Mouse (Mus musculus): ENCODE measurements around the gene Dlgap1. TPM values are rescaled to one million over a fixed set of nuclear protein-coding genes. Genes with fewer than 3 reads are reported as not detected.
A peak's percentile ranks its signal among the peaks of the same experiment; 100 is the strongest.

Gene Dlgap1
- 11.6 and 20.8 TPM in 2 replicates for polyA plus RNA-seq (2014; fragmentation: Nextera tagmentation; extraction: Ambion mirVana)

DNA sequence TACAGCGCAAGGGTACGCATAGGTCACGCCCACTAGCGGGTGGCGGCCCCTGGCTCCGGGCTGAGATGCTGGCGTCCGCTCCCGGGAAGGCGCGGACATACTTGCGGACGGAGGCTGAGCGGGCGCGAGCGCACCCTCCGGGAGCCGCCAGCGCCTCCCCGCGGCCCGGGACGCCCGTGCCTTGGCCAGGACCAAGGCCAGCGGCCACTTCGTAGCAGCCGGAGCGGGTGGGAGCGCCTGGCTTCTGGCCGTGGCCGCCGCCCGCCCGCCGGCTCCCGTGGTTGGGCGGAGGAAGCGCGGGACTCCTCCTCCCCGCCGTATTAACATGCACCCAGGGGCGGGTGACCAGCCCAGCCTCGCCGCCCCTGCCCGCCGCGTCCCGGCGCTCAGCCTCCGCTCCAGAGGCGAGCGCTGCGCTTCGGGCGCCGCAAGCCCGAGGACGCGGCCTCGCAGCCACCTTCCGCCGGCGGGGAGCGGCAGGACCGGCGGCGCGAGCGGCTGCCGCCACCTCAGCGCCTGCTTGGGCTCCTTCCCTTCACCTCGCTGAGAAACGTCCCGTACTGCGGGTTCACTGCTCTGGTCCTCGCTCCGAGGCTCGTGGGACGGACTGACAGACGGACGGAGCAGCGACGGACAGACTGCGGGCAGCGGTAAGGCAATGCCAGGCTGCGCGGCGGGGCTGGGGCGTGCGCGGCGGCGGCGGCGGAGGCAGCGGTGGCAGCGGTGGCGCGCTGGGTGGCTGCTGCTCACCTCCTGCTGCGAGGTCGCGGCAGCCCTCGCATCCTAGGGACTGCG is at the start of gene Dlgap1:
Dlgap1 (plus strand) TSS at position 53 of the 795 bp plus-strand sequence.
- H3K4me3 ChIP-seq (ENCODE audit: low read depth, low read length): peak within 1 kb of the TSS; percentile 68
- WGBS: under 1% methylated on average over 96 of the region's 105 CpGs

DNA sequence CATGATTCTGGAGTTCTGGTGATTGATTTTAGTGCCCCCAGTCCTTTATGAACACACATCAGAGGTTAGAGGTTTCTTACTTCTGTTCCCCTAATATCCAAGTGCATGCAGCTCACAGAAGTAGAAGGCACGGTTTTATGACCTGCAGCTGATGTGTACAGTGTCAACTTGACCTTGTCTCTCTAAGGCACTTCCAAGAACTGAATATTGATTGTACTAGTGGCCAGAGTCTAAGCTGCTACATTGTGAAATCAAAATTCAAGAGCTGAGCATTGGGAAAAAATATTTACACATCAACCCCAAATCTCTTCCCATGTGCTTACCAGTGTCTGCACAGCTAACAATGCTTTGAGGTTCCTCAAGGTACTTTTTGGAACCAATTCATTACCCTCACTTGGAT is 13.9 kb upstream of the Dlgap1 start:
- Histone ChIP-seq H3K4me2 (ENCODE audit: low read length) (no peak overlapping the region), H3K27me3 (replicated peaks; ENCODE audit: control insufficient read depth, insufficient read depth, low read length) (no peaks in the 10 kb centered on the region), H3K9me3 (replicated peaks; ENCODE audit: control insufficient read depth, low read length) (no peaks in the 10 kb centered on the region), H3K27ac (ENCODE audit: low read depth, low read length) (no peak overlapping the region), H3K9ac (ENCODE audit: low read length) (no peak overlapping the region), H3K4me1 (ENCODE audit: control insufficient read depth, insufficient read depth, low read length) (no peaks in the 10 kb centered on the region), H3K36me3 (ENCODE audit: control insufficient read depth, insufficient read depth, low read length) (no peaks in the 10 kb centered on the region), H3K4me3 (ENCODE audit: low read depth, low read length) (no peak overlapping the region)
- DNase-seq (ENCODE audit: low spot score) (no peak), ATAC-seq (no peak)
- WGBS: 83% methylated on average over 1 of the region's 1 CpGs

More for the DNA sequence above, at the start of gene Dlgap1:
- Histone ChIP-seq H3K9ac (ENCODE audit: low read length) (peak within 1 kb of the TSS; percentile 76), H3K9me3 (replicated peaks; ENCODE audit: control insufficient read depth, low read length) (no peaks in the 10 kb centered on the region), H3K36me3 (ENCODE audit: control insufficient read depth, insufficient read depth, low read length) (no peaks in the 10 kb centered on the region), H3K27me3 (replicated peaks; ENCODE audit: control insufficient read depth, insufficient read depth, low read length) (peaks cover 11% of the 10 kb centered on the region; the same call in 1 of the 2 replicates), H3K27ac (ENCODE audit: low read depth, low read length) (peak within 1 kb of the TSS; percentile 80), H3K4me2 (ENCODE audit: low read length) (peak within 1 kb of the TSS; percentile 90), H3K4me1 (ENCODE audit: control insufficient read depth, insufficient read depth, low read length) (0 out of 2 replicates have a peak, but pooled peaks cover 3% of the 10 kb centered on the region)
- ATAC-seq (peak; percentile 92), DNase-seq (ENCODE audit: low spot score) (peak; percentile 76)

DNA sequence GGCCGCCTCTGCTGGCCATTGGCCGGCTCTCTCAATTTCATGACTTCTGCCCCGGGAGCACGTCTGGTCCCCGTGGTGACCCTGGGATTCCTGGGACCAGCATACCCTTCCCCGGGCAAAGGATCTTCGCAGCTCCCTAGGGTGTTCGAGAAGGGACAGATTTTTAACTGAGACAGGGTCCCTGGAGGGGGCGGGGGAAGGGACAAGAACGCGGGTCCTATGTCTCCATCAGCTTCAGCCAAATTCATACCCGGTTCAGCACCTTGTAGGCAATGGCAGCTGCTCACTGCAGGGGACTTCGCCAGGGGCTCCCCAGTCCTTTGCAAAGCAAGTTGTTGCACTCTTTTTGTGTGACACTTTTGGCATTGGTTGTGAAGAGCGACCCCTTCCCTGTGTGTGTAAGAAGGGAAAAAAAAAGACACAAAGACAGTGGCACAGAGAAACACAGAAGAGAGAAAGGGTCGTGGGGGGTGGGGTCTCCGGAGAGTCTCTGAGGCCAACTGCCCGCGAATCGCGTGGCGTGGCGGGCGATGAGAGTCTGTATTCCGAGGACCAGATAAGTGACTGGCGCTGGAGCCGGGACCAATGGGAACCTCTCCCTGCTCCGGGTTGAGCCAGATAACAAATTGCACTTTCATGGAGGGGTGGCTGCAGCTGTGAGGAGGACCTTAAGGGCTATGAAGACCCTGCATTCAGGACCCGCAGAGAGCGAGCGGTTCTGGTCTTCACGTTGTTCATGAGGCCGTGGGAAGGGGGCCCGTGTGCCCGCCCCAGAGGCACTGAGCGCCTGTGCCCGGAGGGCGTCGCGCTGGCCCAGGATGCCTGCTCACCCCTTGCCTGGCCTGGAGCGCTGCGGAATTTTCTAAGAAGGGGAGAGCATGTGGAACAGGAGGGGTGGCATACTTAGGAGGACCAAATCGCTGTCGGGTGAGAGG is 1.2 kb downstream of the Dlgap1 start:
- H3K27ac ChIP-seq (ENCODE audit: low read depth, low read length): peak overlapping the region; percentile 80
- H3K4me3 ChIP-seq (ENCODE audit: low read depth, low read length): peak overlapping the region; percentile 68
- peaks cover 11% of the 10 kb centered on the region; the same call in 1 of the 2 replicates for H3K27me3 ChIP-seq (replicated peaks; ENCODE audit: control insufficient read depth, insufficient read depth, low read length)
- H3K4me1 ChIP-seq (ENCODE audit: control insufficient read depth, insufficient read depth, low read length): 0 out of 2 replicates have a peak, but pooled peaks cover 3% of the 10 kb centered on the region
- no peaks in the 10 kb centered on the region for H3K9me3 ChIP-seq (replicated peaks; ENCODE audit: control insufficient read depth, low read length)
- peak overlapping the region; percentile 90 for H3K4me2 ChIP-seq (ENCODE audit: low read length)
- ATAC-seq (peak; percentile 30), DNase-seq (ENCODE audit: low spot score) (peak; percentile 34)
- no peaks in the 10 kb centered on the region for H3K36me3 ChIP-seq (ENCODE audit: control insufficient read depth, insufficient read depth, low read length)
- 1% methylated on average over 43 of the region's 43 CpGs for whole genome bisulfite sequencing
- H3K9ac ChIP-seq (ENCODE audit: low read length): peak overlapping the region; percentile 76

DNA sequence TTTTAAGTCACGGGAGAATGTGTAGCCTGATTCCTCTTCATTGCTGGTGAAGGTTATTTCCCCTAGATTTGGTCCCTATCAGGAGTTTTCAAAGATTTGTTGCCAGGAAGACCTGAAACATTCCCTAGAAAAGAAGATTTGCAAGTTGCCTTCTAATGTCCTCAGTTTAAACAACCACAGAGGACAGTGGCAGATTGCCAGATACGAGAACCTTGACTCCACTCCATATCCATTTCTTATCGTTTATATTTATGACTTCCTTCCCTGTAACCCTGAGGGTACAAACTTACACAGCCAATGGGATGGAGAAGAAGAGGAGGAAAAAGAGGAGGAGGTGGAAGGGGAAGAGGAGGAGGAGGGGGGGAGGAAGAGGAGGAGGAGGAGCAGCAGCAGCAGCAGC is 4.2 kb downstream of the Dlgap1 start:
- Histone ChIP-seq H3K4me3 (ENCODE audit: low read depth, low read length) (no peak overlapping the region), H3K4me2 (ENCODE audit: low read length) (no peak overlapping the region), H3K9me3 (replicated peaks; ENCODE audit: control insufficient read depth, low read length) (no peaks in the 10 kb centered on the region), H3K4me1 (ENCODE audit: control insufficient read depth, insufficient read depth, low read length) (0 out of 2 replicates have a peak, but pooled peaks cover 3% of the 10 kb centered on the region), H3K27me3 (replicated peaks; ENCODE audit: control insufficient read depth, insufficient read depth, low read length) (peaks cover 11% of the 10 kb centered on the region; the same call in 1 of the 2 replicates), H3K9ac (ENCODE audit: low read length) (no peak overlapping the region), H3K36me3 (ENCODE audit: control insufficient read depth, insufficient read depth, low read length) (no peaks in the 10 kb centered on the region), H3K27ac (ENCODE audit: low read depth, low read length) (no peak overlapping the region)
- no peak for ATAC-seq
- WGBS: 86% methylated on average over 3 of the region's 3 CpGs
- DNase-seq (ENCODE audit: low spot score): no peak

DNA sequence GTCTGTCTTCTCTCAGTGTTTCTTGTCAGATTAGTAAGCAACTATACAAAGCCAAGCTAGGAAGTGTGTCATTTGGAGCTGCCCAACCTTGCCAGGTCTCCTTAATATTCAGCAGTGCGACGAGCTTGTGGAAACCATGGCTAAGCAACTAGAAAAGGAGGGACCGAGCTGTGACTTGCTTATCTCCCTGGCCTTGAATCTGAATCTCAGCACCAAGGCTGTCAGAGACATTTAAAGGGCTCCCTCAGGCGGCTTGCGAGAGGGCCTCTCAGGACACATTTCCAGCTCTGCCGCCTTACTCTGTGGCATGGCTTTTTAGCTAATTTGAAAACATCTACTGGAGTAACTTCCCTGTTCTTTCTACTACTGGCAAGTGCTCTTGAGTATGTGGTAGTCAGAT is 5.1 kb downstream of the Dlgap1 start:
- Histone ChIP-seq H3K9me3 (replicated peaks; ENCODE audit: control insufficient read depth, low read length) (no peaks in the 10 kb centered on the region), H3K4me1 (ENCODE audit: control insufficient read depth, insufficient read depth, low read length) (0 out of 2 replicates have a peak, but pooled peaks cover 3% of the 10 kb centered on the region), H3K27me3 (replicated peaks; ENCODE audit: control insufficient read depth, insufficient read depth, low read length) (peaks cover 11% of the 10 kb centered on the region; the same call in 1 of the 2 replicates), H3K27ac (ENCODE audit: low read depth, low read length) (no peak overlapping the region), H3K4me2 (ENCODE audit: low read length) (no peak overlapping the region), H3K4me3 (ENCODE audit: low read depth, low read length) (no peak overlapping the region), H3K36me3 (ENCODE audit: control insufficient read depth, insufficient read depth, low read length) (no peaks in the 10 kb centered on the region), H3K9ac (ENCODE audit: low read length) (no peak overlapping the region)
- ATAC-seq (no peak), DNase-seq (ENCODE audit: low spot score) (no peak)
- 68% methylated on average over 6 of the region's 6 CpGs for WGBS

DNA sequence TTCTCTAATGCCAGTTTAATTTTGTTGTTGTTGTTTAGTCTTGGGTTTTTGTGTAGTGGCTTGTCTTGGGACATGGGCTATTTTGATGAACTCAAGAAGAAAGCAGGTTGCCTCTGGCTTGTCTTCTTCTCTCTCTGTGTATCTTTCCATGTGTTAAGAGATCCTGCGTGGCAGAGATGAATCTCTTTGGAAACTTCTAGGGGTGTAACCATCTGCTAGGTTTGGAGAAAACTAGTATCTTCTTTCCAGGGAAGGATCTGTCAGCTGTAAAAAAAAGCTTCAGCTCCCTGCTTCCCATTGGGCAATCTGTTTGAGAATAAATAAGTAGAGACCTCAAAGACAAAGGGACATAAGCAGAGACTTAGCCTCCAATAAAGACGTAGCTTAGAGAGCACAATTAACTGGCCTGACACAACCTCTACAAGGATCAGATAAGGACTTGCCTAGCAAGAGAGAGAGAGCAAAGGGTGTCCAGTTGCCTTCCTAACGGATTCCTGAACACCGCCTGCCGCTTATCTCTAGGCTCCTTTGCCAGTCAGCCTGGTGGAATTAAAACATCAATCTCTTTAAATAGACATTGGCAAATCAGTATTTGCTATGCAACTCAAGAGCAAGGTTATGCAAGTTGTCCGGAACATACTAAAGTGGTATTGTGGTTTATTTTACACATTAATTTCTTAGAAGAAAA is 13.5 kb downstream of the Dlgap1 start:
- Histone ChIP-seq H3K36me3 (ENCODE audit: control insufficient read depth, insufficient read depth, low read length) (no peaks in the 10 kb centered on the region), H3K9ac (ENCODE audit: low read length) (no peak overlapping the region), H3K9me3 (replicated peaks; ENCODE audit: control insufficient read depth, low read length) (no peaks in the 10 kb centered on the region), H3K27me3 (replicated peaks; ENCODE audit: control insufficient read depth, insufficient read depth, low read length) (no peaks in the 10 kb centered on the region), H3K4me2 (ENCODE audit: low read length) (no peak overlapping the region), H3K4me1 (ENCODE audit: control insufficient read depth, insufficient read depth, low read length) (no peaks in the 10 kb centered on the region), H3K4me3 (ENCODE audit: low read depth, low read length) (no peak overlapping the region), H3K27ac (ENCODE audit: low read depth, low read length) (no peak overlapping the region)
- ATAC-seq: no peak
- no peak for DNase-seq (ENCODE audit: low spot score)
- WGBS: 82% methylated on average over 6 of the region's 6 CpGs

DNA sequence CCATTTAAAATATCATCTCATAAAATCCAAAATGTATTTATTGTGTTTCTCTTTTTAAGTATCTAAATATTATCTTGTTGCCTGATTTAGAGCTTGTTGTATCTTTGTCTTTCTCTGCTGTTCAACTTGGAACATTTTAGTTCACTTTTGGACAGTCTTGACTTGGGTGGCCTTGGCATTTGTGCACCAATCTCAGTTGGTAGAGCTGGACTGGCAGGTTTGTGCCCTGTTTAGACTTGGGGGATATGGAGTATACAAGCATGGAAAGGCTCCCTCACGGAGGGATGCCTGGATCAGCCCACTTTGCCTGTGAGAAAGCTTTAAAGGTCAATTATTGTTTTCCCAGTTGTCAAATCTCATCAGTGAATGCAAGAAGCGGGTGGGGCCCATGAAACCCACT is 27.5 kb downstream of the Dlgap1 start:
- no peak for ATAC-seq
- H3K27ac ChIP-seq (ENCODE audit: low read depth, low read length): no peak overlapping the region
- H3K9me3 ChIP-seq (replicated peaks; ENCODE audit: control insufficient read depth, low read length): no peaks in the 10 kb centered on the region
- no peak overlapping the region for H3K9ac ChIP-seq (ENCODE audit: low read length)
- H3K4me3 ChIP-seq (ENCODE audit: low read depth, low read length): no peak overlapping the region
- H3K36me3 ChIP-seq (ENCODE audit: control insufficient read depth, insufficient read depth, low read length): no peaks in the 10 kb centered on the region
- no peaks in the 10 kb centered on the region for H3K27me3 ChIP-seq (replicated peaks; ENCODE audit: control insufficient read depth, insufficient read depth, low read length)
- no peak for DNase-seq (ENCODE audit: low spot score)
- 85% methylated on average over 2 of the region's 2 CpGs for WGBS
- no peak overlapping the region for H3K4me2 ChIP-seq (ENCODE audit: low read length)
- no peaks in the 10 kb centered on the region for H3K4me1 ChIP-seq (ENCODE audit: control insufficient read depth, insufficient read depth, low read length)

DNA sequence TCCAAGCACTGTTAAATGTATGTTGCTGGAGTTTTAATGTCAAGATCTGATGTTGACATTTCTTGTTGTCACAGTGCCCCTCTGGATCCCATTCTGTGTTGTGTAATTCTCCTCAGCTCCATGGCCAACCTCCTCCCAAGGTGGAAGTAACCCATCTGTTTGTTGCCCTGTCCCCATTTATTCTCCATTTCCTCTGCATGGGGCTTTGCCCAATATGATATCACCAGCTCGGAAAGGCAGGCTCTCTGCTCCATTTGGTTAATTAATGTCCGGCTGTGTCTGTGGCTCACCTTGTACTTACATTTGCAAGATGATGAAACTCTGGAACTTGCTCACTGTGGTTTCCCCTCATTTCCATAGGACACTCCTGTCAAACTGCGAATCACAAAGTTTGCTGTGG is 33.2 kb downstream of the Dlgap1 start:
- Histone ChIP-seq H3K27me3 (replicated peaks; ENCODE audit: control insufficient read depth, insufficient read depth, low read length) (no peaks in the 10 kb centered on the region), H3K36me3 (ENCODE audit: control insufficient read depth, insufficient read depth, low read length) (no peaks in the 10 kb centered on the region), H3K27ac (ENCODE audit: low read depth, low read length) (no peak overlapping the region), H3K9me3 (replicated peaks; ENCODE audit: control insufficient read depth, low read length) (no peaks in the 10 kb centered on the region), H3K4me1 (ENCODE audit: control insufficient read depth, insufficient read depth, low read length) (no peaks in the 10 kb centered on the region), H3K9ac (ENCODE audit: low read length) (no peak overlapping the region), H3K4me2 (ENCODE audit: low read length) (no peak overlapping the region), H3K4me3 (ENCODE audit: low read depth, low read length) (no peak overlapping the region)
- ATAC-seq (no peak), DNase-seq (ENCODE audit: low spot score) (no peak)
- 90% methylated on average over 3 of the region's 3 CpGs for WGBS
